Mouse (Mus musculus): ENCODE data around the gene Ltbp4.
A peak's percentile ranks its signal among the peaks of the same experiment; 100 is the strongest.

Gene Ltbp4

DNA sequence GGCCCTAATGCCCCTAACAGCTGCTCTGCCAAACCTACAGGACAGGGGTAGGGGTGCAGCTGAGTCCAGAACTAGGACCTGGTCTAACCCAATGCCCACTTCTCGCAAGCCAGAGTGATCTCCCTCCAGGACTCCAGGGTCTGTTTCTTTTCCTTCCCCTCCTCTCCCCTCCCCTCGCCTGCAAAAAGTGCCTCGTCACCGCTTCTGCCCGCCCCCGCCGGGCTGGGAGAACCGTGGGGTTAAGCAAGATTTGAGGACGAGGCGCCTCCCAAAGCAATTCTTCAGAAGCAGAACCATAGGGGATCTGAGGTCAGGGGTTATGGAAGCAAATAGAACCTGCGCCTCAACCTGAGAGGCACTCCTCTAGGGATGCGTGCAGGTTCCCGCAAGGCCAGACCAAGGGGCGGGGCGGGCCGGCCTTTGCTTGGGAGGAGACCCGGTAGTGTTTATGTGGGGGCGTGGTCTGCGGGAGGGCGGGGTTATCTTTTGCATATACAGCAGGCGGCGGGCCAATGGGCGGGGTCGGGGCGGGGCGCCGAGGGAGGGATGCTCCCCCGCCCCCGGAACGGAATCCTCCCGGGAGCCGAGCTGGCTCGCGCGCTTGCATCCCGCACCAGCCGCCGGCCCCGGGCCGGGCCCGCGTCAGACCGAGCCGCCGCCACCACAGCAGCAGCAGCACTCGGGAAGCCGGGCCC, 79.1 kb downstream of the Ltbp4 start, which contains the start of gene Numbl:
Gene Numbl (plus strand): TSS at position 229 of the 695 bp plus-strand sequence.
- DNase-seq (ENCODE audit: low spot score in 2 of 2) = peak; percentile 84 to 91

GRCm38 (mm10) chr7:27257852-27258204, 79.7 kb downstream of the Ltbp4 start:
- no peak for DNase-seq (ENCODE audit: low spot score in 2 of 2)

GRCm38 (mm10) chr7:27257046-27257851, 80.2 kb downstream of the Ltbp4 start:
- peak; percentile 75 to 80 for DNase-seq (ENCODE audit: low spot score in 2 of 2)

DNA sequence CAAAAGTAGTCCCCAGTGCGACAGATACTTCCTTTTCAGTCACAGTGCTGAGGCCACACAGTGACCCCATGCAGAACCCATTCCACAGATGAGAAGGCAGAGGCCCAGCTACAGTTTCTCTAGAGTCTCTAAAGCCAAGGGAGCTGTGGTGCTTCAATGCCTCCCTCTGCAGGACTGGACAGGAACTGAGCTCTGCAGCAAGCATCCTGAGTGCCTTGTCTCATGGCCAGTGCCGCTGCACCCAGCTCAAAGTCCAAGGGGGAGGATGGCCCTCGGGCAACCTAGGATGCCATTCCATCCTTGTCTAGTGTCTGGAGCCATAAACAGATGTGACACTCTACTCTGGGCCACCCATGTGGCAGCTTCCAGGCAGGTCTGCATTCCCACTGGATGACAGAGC, 81.8 kb downstream of the Ltbp4 start:
- DNase-seq (ENCODE audit: low spot score in 2 of 2) = no peak

Data from right cerebral cortex, adult 2 months (tissue).